Mouse (Mus musculus) spleen, adult 2 months (tissue): ENCODE measurements around the gene Gm5431.

Source experiments
- CTCF ChIP-seq: fragments of 200-500 bp; IDR thresholded peaks from 2 replicates; pipeline ENCODE4 v1.5.1; 2011; ENCODE audit warnings: mild to moderate bottlenecking, inconsistent platforms; ENCODE audit not compliant: insufficient read depth, insufficient read length, insufficient replicate concordance; ENCODE audit errors: extremely low read depth
- POLR2A ChIP-seq: fragments of 200-500 bp; IDR thresholded peaks from 2 replicates; pipeline ENCODE4 v1.6.1; 2011; ENCODE audit warnings: low read depth, low read length, inconsistent platforms

DNA sequence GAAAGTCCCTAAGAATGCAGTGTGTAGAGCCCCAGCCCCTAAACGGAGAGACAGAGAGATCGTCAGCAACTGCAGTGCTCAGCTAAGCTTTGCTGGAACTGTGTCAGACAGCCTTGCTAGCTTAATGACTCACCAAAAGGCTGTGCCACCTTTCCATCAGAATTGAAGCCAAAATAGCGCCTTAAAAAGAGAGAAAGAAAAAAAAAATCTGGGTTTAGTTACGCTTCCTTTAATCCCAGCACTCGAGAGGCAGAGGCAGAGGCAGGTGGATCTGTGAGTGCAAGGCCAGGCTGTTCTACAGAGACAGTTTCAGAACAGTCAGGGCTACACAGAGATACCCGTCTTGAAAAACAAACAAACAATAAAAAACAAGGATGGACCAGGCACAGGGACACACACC, 57.7 kb downstream of the Gm5431 start:
- TF ChIP-seq POLR2A (no peak), CTCF (no peak)
